Mouse (Mus musculus) embryonic facial prominence, embryonic 13.5 days (tissue): ENCODE data around the gene Rasal1. TPM values are rescaled to one million over a fixed set of nuclear protein-coding genes. Genes with fewer than 3 reads are reported as not detected.

ENCODE experiments used
- ATAC-seq: fragments of 200-750 bp; cut with Nextera tagmentation; 2 replicates; pipeline ENCODE4 v1.8.0; 2017; ENCODE audit warnings: low read depth; ENCODE audit not compliant: insufficient number of reproducible peaks, insufficient read depth, low FRiP score, low TSS enrichment
- H3K27ac ChIP-seq: fragments of 300-500 bp; sonication (generic); 2 replicates; pipeline ENCODE4 v1.5.1; 2015; ENCODE audit warnings: moderate library complexity, mild to moderate bottlenecking, inconsistent platforms
- H3K27me3 ChIP-seq: fragments of 300-500 bp; sonication (generic); 2 replicates; pipeline ENCODE4 v1.6.1; 2015; ENCODE audit warnings: mild to moderate bottlenecking, inconsistent platforms
- H3K36me3 ChIP-seq: fragments of 300-500 bp; sonication (generic); 2 replicates; pipeline ENCODE4 v1.6.1; 2015; ENCODE audit warnings: mild to moderate bottlenecking, inconsistent platforms
- H3K4me1 ChIP-seq: fragments of 300-500 bp; sonication (generic); 2 replicates; pipeline ENCODE4 v1.6.1; 2015; ENCODE audit warnings: inconsistent platforms
- H3K4me2 ChIP-seq: fragments of 300-500 bp; sonication (generic); 2 replicates; pipeline ENCODE4 v1.6.1; 2015; ENCODE audit warnings: moderate library complexity, mild to moderate bottlenecking, inconsistent platforms
- H3K4me3 ChIP-seq: fragments of 300-500 bp; sonication (generic); 2 replicates; pipeline ENCODE4 v1.5.1; 2015; ENCODE audit warnings: mild to moderate bottlenecking, inconsistent platforms
- H3K9ac ChIP-seq: fragments of 300-500 bp; sonication (generic); 2 replicates; pipeline ENCODE4 v1.6.1; 2015; ENCODE audit warnings: mild to moderate bottlenecking, inconsistent platforms
- H3K9me3 ChIP-seq: fragments of 300-500 bp; sonication (generic); 2 replicates; pipeline ENCODE4 v1.6.1; 2016; ENCODE audit warnings: inconsistent platforms
- WGBS: fragments of 180-500 bp; shearing (Covaris S2); methylation state at CpG from one replicate; pipeline ENCODE4 v1.1.7; 2015; ENCODE audit warnings: mixed read lengths; 5-methylcytosine and 5-hydroxymethylcytosine counted together
- polyA plus RNA-seq: library from polyadenylated mRNA; unstranded; fragments of >200 nt; fragmentation: Nextera tagmentation; extraction: Ambion mirVana; gene quantifications from 2 replicates; pipeline ENCODE4 v1.2.1, GENCODE M21; 2015

Rasal1 gene
- polyA plus RNA-seq, 1 experiment from 2014 or later = 0.32 TPM

DNA sequence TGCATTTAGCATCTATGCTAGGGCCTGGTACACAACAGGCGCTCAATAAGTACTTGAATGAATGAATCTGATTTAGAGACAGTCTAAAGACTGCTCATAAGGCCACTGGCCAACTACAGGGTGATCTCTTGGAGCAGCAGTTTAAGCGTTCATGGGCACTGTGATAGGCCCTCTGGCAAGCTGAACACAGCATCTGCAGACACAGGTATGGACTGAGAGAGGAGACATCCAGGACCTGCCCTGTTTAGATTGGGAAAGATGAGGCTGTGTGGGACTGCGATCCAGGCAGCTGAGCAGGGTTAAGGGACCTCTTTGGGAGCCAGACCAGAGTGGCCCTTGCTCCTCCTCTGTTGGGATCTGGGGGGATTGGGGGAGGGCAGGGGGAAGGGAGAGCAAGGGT lies 63.2 kb downstream of the Rasal1 start, which contains the start of gene Dtx1:
Gene Dtx1, minus strand, starts transcription at position 101 of the 400 bp plus-strand sequence.
- Histone ChIP-seq H3K4me2 (peak within 1 kb of the TSS; percentile 80), H3K36me3 (no peaks in the 10 kb centered on the region), H3K9me3 (no peaks in the 10 kb centered on the region), H3K27me3 (peaks cover 95% of the 10 kb centered on the region), H3K4me1 (peaks cover 24% of the 10 kb centered on the region), H3K9ac (peak within 1 kb of the TSS; percentile 74), H3K4me3 (peak within 1 kb of the TSS; percentile 58), H3K27ac (no peak within 1 kb of the TSS)
- no peak for ATAC-seq
- WGBS = 30% methylated on average over 3 of the region's 3 CpGs

DNA sequence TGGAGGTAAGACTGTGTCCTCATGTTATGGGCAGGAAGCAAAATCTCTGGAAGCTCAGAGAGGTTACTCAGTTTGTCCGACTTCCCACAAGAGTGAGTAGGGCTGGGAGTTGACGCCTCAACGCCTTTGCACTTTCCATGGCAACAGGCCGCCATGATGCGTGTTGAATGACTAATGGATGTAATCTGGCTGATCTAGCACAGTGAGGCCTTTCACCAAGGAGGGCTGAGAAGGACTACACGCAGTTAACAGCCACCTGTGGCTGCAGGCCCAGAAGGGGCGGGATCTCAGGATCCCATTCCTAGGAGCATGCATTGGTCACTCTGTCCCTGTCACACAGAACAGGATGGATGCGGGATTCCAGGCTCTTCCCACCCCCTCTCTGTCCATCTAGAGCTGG lies 64.1 kb downstream of the Rasal1 start:
- Histone ChIP-seq H3K4me2 (no peak overlapping the region), H3K9ac (no peak overlapping the region), H3K36me3 (no peaks in the 10 kb centered on the region), H3K4me1 (peaks cover 24% of the 10 kb centered on the region), H3K27me3 (peaks cover 89% of the 10 kb centered on the region), H3K27ac (no peak overlapping the region), H3K9me3 (no peaks in the 10 kb centered on the region), H3K4me3 (no peak overlapping the region)
- 79% methylated on average over 8 of the region's 8 CpGs for WGBS
- ATAC-seq = no peak

DNA sequence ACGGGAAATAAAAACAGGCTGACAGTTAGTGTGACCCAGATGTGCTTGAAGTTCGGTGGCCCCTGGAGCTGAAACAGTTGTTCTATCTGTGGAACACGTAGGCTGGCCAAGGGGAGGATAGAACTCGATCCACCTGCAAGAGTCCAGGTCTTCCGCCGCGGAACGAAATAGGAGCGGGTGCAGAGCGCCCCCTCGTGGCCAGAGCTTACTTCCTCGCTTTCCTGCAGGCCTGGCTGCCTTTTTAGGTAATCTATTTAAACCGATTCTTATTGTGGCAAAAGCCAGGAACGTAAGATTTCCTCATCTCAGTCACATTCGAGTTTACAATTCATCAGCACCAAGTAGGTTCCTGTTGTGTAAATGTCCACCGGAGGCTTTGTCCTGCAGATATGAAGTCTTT lies 65.7 kb downstream of the Rasal1 start:
- no peaks in the 10 kb centered on the region for H3K36me3 ChIP-seq
- no peak overlapping the region for H3K4me3 ChIP-seq
- no peaks in the 10 kb centered on the region for H3K9me3 ChIP-seq
- WGBS = 3% methylated on average over 16 of the region's 16 CpGs
- peaks cover 73% of the 10 kb centered on the region for H3K27me3 ChIP-seq
- peaks cover 21% of the 10 kb centered on the region for H3K4me1 ChIP-seq
- ATAC-seq = no peak
- no peak overlapping the region for H3K27ac ChIP-seq
- no peak overlapping the region for H3K4me2 ChIP-seq
- H3K9ac ChIP-seq = no peak overlapping the region

DNA sequence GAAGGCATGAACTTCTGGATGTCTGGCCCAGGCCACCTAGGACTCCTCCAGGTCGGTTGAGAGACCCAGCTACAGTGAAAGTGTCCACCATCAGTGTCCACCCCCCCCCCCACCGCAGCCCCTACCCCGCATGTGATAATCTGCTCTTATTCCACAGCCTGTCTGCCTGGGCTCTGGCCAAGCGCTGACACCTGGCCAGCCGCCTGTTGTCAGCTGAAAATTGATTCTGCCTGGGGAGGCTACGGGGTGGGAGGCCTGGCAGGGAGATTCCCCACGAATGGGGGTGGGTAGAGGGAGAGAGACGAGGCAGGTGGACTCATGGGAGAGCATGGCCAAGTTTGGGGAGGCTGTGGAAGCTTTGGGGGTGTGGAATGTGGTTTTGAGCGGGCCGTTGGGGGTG lies 68.5 kb downstream of the Rasal1 start:
- 72% methylated on average over 10 of the region's 10 CpGs for WGBS
- ATAC-seq = no peak
- no peak overlapping the region for H3K9ac ChIP-seq
- no peak overlapping the region for H3K4me2 ChIP-seq
- peaks cover 45% of the 10 kb centered on the region for H3K27me3 ChIP-seq
- no peaks in the 10 kb centered on the region for H3K9me3 ChIP-seq
- H3K36me3 ChIP-seq = no peaks in the 10 kb centered on the region
- no peak overlapping the region for H3K4me3 ChIP-seq
- H3K27ac ChIP-seq = no peak overlapping the region
- H3K4me1 ChIP-seq = no peaks in the 10 kb centered on the region; the same call in 1 of the 2 replicates

DNA sequence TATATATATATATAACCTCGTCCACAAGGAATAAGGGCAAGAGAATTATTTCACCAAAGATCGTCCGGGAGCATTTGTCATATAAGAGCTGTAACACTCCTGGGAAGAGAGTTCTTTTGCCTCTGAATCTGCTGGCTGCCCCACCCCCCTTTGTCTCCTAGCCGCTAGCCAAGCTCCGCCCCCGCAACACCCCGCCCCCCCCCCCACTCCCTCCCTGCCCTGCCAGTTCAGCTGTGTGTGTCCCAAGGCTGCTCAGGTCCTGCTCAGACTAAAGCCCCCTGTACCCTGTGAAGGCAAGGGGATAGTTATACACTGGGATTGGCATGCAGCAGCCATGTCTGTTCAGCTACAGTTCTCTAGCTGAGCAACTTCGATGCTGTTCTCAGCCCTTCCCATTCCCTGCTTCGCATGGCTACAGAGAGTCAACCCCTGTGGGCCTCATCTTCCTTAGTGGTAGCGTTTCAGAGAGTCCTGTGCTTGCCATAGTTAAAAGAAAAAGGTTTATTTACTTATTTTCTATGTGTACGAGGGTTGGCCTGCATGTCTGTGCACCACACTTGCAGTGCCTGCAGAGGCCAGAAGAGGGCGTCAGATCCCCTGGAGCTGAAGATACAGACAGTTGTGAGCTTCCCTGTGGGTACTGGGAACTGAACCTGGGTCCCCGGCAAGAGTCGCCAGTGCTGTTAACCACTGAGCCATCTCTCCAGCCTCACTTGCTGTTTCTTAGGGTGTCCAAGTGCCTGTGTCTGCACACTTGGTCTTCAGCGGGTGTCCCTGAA lies 70.2 kb downstream of the Rasal1 start:
- no peak for ATAC-seq

DNA sequence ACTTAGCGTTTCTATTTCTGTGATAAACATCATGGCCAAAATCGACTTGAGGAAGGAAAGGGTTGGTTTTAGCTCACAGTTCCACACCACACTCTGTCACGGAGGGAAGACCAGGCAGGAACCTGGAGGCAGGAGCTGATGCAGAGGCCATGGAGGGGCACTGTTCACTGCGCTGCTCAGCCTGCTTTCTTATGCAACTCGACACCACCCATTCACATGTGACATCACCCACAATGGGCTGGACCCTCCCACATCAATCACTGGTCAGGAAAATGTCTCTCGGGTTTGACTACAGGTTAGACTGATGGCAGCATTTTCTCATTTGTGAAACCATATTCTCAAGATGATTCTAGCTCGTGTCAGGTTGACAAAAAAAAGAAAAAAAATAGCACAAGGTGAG lies 72.4 kb downstream of the Rasal1 start:
- Histone ChIP-seq H3K4me3 (no peak overlapping the region), H3K27ac (no peak overlapping the region), H3K9ac (no peak overlapping the region), H3K4me2 (no peak overlapping the region), H3K36me3 (no peaks in the 10 kb centered on the region), H3K9me3 (no peaks in the 10 kb centered on the region), H3K4me1 (no peaks in the 10 kb centered on the region; the same call in 1 of the 2 replicates), H3K27me3 (peaks cover 7% of the 10 kb centered on the region)
- no peak for ATAC-seq
- 55% methylated on average over 7 of the region's 7 CpGs for WGBS

More for the DNA sequence above, 70.2 kb downstream of the Rasal1 start:
- no peaks in the 10 kb centered on the region; the same call in 1 of the 2 replicates for H3K4me1 ChIP-seq
- no peak overlapping the region for H3K27ac ChIP-seq
- no peaks in the 10 kb centered on the region for H3K9me3 ChIP-seq
- H3K4me2 ChIP-seq = no peak overlapping the region
- no peak overlapping the region for H3K4me3 ChIP-seq
- no peak overlapping the region for H3K9ac ChIP-seq
- H3K36me3 ChIP-seq = no peaks in the 10 kb centered on the region
- H3K27me3 ChIP-seq = peaks cover 29% of the 10 kb centered on the region
- 59% methylated on average over 13 of the region's 15 CpGs for WGBS

DNA sequence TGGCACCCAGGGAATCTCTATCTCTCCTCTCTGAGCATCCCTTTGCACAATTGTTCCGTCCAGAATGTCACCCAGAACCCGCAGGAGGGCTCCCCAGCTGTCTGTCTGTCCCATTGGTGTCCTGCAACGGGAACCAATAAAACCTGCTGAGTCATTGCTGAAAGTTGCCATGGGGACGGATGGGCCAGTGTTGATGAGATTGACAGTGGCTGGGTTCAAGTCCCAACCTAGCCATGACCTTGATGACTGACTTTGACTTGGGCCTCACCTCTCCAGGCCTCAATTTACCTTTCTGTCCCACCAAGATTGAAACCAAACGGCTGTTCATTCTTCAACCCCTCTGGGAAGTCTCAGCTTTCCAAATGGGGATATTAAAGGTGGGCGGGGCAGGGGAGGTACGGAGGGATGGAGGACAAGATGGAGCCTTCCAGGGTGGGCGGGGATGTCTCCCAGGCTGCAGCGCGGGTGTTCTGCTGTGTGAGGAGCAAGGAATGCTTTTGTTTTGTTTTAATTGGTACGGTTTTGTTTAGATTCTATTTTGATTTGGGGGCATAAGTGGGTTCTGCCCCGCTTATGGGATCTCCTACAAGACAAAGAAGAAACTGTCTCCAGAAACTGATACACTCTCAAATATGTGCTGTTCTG lies 77.3 kb downstream of the Rasal1 start:
- no peak for ATAC-seq
- 55% methylated on average over 12 of the region's 12 CpGs for WGBS
- no peak overlapping the region for H3K4me3 ChIP-seq
- H3K9me3 ChIP-seq = no peaks in the 10 kb centered on the region
- H3K27me3 ChIP-seq = peaks cover 5% of the 10 kb centered on the region; the same call in 1 of the 2 replicates
- H3K36me3 ChIP-seq = no peaks in the 10 kb centered on the region
- H3K4me1 ChIP-seq = no peaks in the 10 kb centered on the region
- H3K4me2 ChIP-seq = no peak overlapping the region
- H3K9ac ChIP-seq = no peak overlapping the region
- H3K27ac ChIP-seq = no peak overlapping the region

Other genes starting within 250 kb of the Rasal1 start
- 0.10 and 0.44 TPM in 2 replicates for gene Lhx5, start 217.1 kb upstream of the Rasal1 start, polyA plus RNA-seq
- gene Sdsl, start 176.0 kb upstream of the Rasal1 start, polyA plus RNA-seq = 2.0 and 2.5 TPM in 2 replicates
- not detected in 2 replicates for gene Sds, start 172.3 kb upstream of the Rasal1 start, polyA plus RNA-seq
- 43.5 and 54.4 TPM in 2 replicates for gene Plbd2, start 145.2 kb upstream of the Rasal1 start, polyA plus RNA-seq
- 5.0 and 5.9 TPM in 2 replicates for gene Slc8b1, start 137.6 kb upstream of the Rasal1 start, polyA plus RNA-seq
- gene Tpcn1, start 60.1 kb upstream of the Rasal1 start, polyA plus RNA-seq = 21.0 and 22.3 TPM in 2 replicates
- gene Iqcd, start 59.8 kb upstream of the Rasal1 start, polyA plus RNA-seq = 0.60 and 0.80 TPM in 2 replicates
- 16.2 and 17.6 TPM in 2 replicates for gene Rita1, start 36.2 kb upstream of the Rasal1 start, polyA plus RNA-seq
- gene Ddx54, start 36.1 kb upstream of the Rasal1 start, polyA plus RNA-seq = 45.6 and 46.8 TPM in 2 replicates
- gene Cfap73, start 14.6 kb upstream of the Rasal1 start, polyA plus RNA-seq = not detected in 2 replicates
- 6.2 and 7.2 TPM in 2 replicates for gene Dtx1, start 63.1 kb downstream of the Rasal1 start, polyA plus RNA-seq
- gene Oas2, start 101.0 kb downstream of the Rasal1 start, polyA plus RNA-seq = 0.21 and 0.38 TPM in 2 replicates
- 0.11 and 0.25 TPM in 2 replicates for gene Oas3, start 128.8 kb downstream of the Rasal1 start, polyA plus RNA-seq
- gene Oas1e, start 146.7 kb downstream of the Rasal1 start, polyA plus RNA-seq = not detected in 2 replicates
- gene Oas1c, start 163.7 kb downstream of the Rasal1 start, polyA plus RNA-seq = 0.32 and 0.46 TPM in 2 replicates
- not detected in 2 replicates for gene Oas1f, start 198.6 kb downstream of the Rasal1 start, polyA plus RNA-seq
- not detected in 2 replicates for gene Oas1h, start 212.6 kb downstream of the Rasal1 start, polyA plus RNA-seq
- gene Oas1g, start 238.8 kb downstream of the Rasal1 start, polyA plus RNA-seq = 0.14 and 0.59 TPM in 2 replicates